Mouse (Mus musculus) heart, adult 18-20 months (tissue): ENCODE data around the gene Spns2. TPM values are rescaled to one million over a fixed set of nuclear protein-coding genes. Genes with fewer than 3 reads are reported as not detected.
A peak's percentile ranks its signal among the peaks of the same experiment; 100 is the strongest.
"Not testable (repeated sequence)": the region's sequence is repeated elsewhere in the genome, so short reads cannot be mapped to it uniquely, and the experiment has no call there.

Experiments
- DNase-seq, 2 experiments: peaks; one replicate each; pipeline ENCODE4 v3.0.0; 2021 to 2022; ENCODE audit warnings: mixed read lengths in 1 of 2
- total RNA-seq, 2 experiments: library from RNA; stranded (reverse); gene quantifications; 2 replicates each; pipeline ENCODE4 v1.2.3; 2021

Gene Spns2
- total RNA-seq, 2 experiments from 2014 or later = 6.3 to 9.0 TPM

DNA sequence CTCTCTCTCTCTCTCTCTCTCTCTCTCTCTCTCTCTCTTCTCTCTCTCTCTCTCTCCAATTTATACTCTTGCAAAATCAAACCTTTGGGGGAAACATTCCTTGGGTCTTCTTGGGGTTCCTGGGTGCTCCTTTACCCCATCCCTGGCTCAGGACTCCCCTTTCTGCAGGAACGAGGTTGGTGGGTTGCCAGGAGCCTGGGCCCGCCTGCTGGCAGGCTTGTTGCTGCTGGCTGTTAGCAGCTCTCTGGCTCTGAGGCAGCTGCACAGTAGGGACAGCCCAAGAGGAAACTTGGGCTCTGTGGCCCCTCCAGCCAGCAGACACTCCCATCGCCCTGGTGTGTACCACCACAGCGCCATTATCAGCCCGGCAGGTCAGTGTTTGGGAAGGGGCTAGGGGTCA is 53.4 kb downstream of the Spns2 start:
- peak; percentile 70 to 72 for DNase-seq

DNA sequence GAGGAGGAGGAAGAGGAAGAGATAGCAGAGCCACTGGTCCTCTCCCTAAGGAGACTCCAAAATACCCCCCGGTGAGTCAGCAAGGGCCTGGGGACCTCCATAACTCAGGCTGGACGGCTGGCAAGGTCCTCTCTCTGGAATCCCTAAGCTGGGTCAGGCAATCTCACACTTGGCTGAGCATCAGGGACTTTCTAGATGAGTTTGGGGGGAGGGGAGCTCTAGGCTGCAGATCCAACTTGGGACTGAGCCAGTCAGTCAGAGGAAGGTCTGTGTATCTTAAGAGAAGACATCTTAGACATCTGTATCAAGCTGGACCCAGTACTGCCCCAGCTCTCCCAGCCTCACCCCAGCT is 54.0 kb downstream of the Spns2 start:
- peak; percentile 53 to 75 for DNase-seq

DNA sequence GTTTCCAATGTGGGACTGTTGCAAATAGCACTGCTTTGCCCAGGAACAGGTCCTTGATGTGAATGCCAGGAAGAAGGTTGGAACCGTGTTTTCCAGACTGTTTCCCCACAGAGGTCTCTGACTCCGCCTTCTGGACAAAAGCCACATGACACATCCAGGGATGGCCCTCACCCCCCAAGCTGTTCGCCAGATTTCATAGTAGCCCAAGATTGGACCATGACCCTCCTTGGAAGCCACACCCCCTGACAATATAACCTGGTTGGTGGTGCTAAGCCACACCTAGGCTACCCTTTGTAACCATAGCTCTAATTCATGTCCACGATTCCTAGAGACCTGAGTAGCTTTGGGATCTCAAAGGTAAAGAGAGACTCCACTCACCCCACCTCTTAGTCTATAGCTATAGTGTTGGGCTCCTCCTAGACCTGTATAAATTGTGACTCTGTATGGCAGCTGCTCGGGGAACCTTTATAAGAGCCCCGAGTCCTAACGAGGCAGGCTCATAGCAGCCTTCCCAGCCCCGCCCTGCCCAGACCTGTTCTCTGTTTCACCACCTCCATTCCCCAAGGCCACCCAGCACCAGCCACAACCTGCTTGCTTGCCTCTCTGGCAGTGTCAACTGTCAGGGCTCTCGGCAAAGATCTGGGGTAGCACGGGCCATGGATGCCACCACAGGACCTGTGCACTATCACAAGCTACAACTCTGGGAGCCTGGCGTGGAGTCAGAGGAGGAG is 54.6 kb downstream of the Spns2 start, which contains the start of gene Ggt6:
TSS of gene Ggt6 (plus strand) at position 564 of the 731 bp plus-strand sequence.
- peak in 1 of 2 experiments; percentile 33 for DNase-seq

DNA sequence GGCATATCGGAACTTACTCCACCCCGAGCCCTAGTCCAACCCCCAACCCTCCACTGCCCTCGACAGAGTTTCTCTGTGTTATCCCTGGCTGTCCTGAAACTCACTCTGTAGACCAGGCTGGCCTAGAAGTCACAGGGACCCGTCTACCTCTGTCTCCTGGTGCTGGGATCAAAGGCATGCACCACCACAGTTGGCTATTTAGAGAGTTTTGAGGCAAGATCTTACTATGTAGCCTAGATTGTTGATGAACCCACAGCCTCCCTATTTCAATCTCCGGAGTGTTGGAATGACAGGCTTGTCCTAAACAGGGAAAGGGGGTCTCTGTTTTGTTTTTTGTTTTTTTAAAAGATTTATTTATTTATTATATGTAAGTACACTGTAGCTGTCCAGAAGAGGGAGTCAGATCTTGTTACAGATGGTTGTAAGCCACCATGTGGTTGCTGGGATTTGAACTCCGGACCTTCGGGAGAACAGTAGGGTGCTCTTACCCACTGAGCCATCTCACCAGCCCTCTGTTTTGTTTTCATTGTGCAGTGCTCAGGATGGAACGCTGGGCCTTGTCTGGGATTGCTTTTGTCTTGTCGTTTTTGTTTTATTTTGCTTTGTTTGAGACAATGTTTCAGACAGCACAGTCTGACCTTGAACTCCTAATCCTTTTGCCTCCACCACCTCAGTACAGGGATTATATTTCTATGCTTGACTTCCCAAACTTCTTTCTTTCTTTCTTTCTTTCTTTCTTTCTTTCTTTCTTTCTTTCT is 59.2 kb downstream of the Spns2 start:
- not testable (repeated sequence) for DNase-seq

DNA sequence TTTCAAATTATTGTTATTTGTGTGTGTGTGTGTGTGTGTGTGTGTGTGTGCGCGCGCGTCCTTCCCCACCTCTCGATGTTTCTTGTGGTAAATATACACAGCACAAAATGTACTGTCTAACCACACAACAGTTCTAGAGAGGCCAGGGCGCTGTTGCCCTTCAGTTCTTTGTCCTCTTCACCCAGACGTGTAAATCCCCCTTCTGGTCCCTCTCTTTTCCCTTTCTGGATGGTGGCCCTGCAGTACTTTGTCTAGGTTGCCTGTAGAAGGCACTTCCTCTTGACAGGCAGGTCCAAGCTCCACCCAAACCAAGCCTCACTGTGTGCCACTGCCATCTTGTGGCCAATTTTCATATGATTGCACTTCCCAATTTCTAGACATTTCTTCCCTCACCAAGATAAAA is 60.4 kb downstream of the Spns2 start:
- DNase-seq = peak; percentile 88 to 91

DNA sequence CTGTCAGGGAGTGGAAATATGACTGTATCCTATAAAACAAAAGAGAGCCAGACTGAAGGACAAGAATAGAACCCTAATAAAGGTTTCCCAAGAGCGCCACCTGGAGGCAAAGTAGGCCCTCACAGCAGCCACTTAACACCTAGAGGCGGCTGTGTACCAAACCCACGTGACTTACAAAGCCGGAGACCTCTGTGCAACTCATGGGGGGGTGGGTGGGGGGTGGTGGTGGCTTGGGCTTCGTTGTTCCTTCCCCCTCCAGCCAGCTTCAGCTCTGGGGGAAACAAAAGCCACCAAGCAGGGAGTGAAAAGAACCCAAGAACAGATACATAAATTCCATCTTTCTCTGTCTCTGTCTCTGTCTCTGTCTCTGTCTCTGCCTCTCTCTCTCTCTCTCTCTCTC is 61.0 kb downstream of the Spns2 start:
- DNase-seq = peak; percentile 90 to 95

DNA sequence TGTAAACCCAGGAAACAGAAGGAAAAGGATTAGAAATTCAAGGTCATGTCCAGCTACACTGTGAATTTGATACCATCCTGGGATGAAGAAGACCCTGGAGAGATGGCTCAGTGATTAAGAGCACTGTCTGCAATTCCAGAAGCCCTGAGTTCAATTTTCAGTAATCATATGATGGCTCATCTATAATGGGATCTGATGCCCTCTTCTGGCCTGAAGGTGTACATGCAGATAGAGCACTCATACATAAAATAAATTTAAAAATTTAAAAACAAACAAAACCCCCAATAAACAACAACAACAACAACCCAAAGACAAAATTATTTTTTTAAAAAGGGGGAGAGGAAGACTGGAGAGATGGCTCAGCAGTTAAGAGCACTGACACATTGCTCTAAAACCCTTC is 62.8 kb downstream of the Spns2 start:
- no peak for DNase-seq

DNA sequence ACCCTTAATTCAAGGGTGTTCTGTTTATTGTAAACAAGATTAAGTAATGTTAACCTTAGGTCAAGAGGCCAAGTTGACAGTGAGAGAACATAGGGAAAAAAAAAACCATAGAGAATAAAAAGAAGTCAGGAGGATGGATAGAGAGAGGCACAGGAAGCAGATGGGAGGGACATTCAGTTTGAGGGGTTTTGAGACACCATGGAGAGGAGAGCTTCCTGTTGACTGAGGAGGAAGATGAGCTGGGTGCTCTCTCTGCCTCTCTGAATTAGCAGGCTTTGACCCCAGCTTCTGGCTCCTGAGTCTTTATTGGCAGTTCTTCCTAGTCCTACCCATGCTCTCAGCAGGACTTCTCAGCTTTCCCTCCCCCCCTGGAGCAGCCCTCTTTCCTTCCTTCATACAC is 64.5 kb downstream of the Spns2 start:
- no peak for DNase-seq

DNA sequence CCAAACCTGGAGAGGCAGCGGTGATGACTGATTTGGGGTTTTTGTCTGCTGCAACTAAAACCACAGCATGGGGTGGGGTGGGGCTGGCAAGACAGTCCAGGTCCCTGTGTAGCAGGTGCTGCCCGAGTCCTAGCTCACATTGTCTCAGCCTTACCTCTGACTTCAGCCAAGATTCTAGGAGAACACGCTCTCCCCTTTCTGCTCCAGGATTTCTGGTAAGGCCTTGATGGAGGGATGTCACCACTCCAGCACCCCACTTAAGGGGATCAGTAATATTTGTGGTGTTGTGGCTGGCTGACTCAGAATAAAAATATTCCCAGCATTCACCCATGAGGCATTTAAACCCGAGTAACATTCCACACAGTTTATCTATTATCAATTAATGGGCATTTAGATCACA is 66.0 kb downstream of the Spns2 start:
- DNase-seq = no peak

DNA sequence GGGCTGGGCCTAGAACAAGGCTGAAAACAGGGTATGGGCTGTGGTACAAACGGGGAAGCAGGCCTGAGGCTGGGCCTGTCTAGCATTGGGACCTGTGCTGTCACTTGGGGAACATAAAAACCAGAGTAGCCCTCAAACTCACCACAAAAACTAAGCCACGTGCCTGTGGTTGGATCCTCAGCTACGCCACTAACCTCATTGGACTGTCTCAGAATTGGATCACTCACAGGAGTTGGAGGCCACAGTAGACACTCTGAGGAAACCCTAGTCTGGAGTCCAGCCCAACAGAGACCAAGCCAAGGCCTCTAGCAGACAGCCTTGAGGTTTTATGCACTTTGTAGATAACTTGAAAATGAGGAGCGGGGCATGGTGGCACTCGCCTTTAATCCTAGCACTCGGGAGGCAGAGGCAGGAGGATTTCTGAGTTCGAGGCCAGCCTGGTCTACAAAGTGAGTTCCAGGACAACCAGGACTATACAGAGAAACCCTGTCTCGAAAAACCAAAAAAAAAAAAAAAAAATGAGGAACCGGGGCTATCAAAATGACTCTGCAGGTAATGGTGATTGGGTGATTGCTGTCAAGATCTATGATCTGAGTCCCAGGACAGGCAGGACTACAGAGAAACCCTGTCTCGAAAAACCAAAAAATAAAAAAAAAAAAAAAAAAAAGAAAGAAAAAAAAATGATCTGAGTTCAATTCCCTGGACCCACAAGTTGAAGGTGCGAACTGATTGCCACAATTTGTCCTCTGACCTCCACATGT is 68.0 kb downstream of the Spns2 start:
- DNase-seq = no peak

DNA sequence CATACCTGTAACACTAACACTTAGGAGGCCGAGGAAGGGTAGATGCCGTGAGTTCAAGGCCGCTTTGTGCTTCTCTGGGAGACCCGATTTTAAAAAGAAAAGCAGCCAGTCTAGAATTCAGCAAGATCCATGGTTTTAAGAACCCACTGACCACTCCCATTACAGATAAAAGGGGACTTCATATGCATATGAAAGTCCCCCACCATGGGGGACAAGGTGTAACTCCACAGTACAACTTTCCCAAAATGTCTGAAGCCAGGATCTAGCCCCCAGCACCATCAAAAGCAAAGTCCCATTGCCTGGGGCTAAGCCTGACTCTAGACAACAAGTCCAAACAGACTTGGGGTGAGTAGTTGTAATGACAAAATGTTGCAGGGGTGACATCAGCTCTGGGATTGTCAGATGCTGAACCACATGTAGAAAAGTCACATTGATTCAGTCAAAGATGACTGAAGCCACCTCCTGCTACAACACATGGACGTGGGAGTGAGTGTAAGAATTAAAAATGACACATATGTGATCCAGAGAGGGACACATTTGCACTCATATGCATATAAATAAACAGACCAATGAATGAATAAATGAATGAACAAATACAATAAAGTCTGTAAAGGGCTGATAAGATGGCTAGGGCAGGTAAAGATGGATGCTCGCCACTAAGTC is 69.1 kb downstream of the Spns2 start:
- DNase-seq = no peak

DNA sequence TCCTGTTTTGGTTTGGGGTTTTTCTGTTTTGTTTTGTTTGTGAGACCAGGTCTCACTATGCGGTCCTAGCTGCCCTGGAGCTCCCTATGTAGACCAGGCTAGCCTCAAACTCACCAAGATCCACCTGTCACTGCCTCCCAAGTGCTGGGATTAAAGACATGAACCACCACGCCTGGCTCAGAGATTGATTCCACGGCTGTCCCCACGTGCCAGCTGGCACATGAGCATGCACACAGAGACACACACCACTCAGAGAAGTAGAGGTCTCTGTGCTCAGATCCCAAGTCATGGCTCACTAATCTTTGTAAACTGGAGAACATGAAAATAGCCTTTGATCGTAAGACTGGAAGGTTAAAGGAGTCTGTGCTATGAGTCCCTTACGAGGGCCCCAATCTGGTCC is 70.7 kb downstream of the Spns2 start:
- DNase-seq = no peak

DNA sequence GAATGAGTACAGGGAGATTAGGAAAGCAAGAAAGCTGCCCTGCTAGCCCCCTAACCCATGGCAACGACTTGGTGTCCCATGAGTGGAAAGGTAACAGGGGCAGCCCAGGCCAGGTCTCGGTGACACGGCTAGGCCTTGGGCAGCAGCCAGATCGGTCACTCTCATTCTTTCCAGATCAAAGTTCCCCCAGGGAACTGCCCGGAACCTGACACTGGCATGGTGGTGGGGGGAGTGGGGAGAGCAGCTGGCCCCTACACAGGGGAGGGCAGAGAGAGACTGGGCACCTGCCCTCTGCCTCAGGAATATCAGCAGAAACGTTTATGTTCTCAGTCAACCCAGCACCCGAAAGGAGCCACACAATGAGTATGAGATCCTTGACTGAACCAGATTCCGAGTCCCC is 71.5 kb downstream of the Spns2 start:
- no peak for DNase-seq

DNA sequence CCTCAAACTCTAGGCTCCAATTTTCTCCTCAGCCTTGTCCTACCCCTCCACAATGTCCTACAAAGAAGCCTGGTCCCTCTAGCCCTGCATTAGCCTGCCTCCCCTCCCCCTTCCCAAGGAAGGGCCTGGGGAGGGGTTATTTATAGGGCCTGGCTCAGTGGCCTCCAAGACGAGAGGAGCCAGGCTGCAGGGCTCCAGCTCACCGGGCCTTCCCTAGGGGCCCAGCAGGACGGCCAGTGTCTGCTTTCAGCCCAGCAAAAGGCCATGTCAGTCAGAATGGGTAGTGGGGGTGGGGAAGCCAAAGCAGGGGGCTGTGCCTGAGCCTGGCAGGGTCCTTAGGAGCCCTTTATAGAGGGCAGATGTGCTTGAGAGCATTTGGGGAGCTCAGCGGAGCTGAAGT is 72.3 kb downstream of the Spns2 start:
- no peak for DNase-seq

DNA sequence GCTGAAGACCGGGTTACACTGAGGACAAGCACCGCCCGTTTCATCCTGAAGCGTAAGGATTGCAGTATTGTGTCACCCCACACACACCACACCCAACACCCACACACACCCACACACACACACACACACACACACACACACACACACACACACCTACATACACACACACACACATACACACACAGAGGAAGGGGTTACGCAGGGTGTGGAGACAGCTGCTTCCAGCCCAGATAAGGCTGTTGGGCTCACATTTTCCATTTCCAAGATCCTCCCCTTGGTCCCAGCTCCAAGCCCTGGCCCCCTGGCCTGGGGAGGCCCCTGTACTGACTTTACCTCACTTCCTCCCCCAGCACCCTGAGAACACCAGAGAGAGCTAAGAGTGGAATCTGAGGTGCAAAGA is 73.0 kb downstream of the Spns2 start:
- peak; percentile 70 to 84 for DNase-seq

DNA sequence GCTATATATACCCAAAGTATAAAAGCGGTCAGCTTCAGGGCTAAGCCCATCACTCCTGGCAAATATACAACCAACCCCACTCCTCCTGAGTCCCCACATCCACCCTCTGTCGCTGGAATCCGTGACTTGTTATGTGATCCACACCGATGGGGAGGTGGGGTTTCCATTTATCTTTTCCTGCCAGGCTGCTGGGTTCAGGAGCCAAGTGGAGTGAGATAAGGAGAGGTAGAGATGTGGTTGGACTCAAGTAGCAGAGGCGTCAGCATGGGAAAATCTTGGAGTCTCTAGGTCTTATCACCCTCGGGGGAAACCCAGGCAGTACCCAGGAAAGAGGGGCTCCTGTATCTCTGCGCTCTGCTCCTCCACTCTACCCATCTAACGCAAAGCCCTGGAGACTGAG is 74.5 kb downstream of the Spns2 start:
- DNase-seq = no peak

DNA sequence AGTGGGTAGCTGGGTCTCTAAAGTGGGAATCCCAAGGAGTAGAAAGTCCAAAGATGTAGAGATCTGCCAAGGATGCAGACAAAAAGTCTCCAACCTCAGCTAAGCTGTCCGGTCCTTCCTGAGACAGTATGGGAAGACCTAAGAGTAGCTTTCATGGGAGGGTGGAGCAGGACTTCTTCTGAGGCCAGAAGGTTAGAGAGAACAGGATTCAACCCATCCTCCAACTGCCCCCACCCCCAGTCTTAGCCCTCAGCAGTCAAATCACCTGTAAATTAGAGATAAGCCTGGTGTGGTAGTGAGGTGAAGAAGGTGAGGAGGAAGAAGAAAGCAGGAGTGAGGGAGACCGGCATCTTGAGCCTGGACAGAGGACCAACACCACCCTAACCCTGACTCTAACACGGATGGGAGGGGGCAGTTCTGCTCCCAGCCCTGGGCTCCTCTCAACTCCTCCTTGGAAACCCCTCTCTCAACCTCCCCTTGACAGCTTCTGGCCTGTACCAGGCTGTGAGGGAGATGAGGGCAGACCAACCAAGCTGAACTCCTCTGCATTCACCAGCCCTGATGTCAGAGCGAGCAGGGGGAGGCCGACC is 76.0 kb downstream of the Spns2 start:
- no peak for DNase-seq

DNA sequence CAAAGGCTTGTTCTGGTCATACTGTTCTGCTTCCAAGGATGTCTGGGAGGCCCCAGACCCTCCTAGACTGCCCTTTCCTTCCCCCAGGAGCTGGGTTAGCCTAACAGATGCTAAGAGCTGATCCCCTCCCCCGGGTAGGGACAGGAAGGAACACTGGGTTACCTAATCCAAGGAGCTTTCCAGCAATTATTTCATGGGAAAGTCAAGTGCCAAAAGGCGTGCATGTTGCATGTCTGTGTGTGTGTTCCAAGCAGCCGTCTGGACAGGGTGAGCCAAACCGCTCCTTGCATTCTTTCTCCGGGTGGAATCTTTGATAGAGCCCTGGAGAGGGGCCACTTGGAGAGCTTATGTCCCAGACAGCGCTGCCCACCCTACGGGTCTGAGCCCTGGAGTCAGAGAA is 76.7 kb downstream of the Spns2 start:
- peak; percentile 84 to 92 for DNase-seq

DNA sequence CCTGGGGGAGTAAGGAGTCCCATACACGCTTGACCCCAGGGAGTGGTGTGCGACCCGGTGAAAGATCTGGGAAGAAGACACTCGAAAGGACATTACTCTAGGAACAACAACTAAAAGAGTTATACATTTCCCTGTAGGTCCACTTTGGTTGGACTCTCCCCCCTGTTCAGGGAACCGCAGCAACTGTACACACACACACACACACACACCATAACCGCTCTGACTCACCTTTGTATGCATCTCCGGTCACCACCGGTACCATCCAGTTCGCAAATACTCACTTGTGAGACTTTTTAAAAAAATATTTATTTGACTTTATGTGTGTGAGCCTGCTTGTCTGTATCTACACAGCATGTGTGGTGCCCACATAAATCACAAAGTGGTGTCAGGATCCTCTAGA is 77.8 kb downstream of the Spns2 start:
- no peak for DNase-seq

DNA sequence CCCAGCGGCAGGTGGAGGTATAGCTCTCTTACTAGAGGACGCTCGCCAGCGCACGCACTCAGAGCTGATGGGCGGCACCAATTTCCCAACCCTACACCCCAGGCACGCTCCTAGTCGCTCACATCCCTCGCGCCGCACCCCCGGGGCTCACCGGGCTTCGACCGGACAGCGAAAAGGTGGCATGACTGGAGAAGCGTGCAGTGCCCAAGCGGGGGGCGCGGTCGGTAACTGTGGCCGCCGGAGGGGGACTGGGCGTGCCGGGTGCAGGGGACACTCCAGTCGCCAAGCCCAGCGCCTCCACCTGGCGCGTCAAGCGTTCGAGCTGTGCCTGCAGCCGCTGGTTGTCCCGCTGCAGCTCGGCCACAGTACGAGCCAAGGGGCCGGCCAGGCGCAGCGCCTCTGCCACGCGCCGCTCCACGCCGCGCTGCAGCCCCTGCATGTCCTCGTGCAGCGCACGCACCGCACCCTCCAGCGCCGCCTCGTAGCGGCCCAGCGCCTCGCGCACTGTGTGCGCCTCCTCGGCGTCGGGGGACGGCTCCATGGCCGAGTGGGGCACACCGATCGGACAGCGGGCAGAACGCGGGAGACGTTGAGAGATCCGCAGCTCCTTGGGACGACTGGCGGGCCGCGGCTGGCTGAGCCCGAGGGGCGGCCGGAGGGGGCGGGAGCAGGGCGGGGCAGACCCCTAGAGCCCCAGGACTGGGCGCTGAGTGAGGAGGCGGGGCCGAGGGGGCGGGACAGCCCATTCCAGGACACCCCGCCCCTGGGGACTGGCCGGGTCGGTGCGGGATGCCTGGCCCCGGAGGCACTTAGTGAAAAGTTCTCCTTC is 78.4 kb downstream of the Spns2 start, which contains the start of gene Smtnl2:
TSS of gene Smtnl2 (minus strand) at position 621 of the 829 bp plus-strand sequence.
- peak; percentile 92 to 95 for DNase-seq

DNA sequence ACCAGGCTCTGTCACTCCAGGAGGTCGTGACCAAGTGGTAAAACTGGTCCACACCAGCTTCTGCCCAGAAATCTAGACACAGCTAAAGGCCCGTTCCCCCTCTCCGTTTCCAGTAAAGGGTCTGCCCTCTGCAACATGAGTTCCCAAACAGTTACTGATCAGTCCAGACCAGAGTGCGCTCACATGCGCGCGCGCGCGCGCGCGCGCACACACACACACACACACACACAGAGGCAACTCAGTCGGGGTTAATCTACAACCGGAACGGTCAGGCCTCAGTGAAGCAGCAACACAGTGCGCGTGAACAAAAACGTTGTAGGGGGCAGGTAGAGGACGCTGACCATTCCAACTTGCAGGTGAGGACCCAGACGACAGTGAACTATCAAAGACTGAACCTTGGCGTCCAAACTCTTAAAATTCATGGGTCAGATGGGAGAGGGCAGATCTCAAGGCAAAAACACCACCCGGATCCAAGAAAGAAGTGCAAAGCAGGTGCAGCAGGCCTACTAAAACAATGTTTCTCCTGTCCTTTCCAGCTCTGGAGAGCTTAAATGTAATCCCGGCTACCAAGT is 79.1 kb downstream of the Spns2 start:
- no peak for DNase-seq
